Mouse (Mus musculus) stomach, embryonic 14.5 days (tissue): ENCODE data around the gene Itsn1. TPM values are rescaled to one million over a fixed set of nuclear protein-coding genes. Genes with fewer than 3 reads are reported as not detected.

Source experiments
- ATAC-seq: fragments of 200-750 bp; cut with Nextera tagmentation; 2 replicates; pipeline ENCODE4 v1.8.0; 2017; ENCODE audit warnings: low read depth, moderate TSS enrichment; ENCODE audit not compliant: insufficient number of reproducible peaks, insufficient read depth, low FRiP score
- H3K27ac ChIP-seq: fragments of 300-500 bp; sonication (generic); 2 replicates; pipeline ENCODE4 v1.5.1; 2014; ENCODE audit warnings: mild to moderate bottlenecking, low read length, moderate library complexity, mixed read lengths
- H3K27me3 ChIP-seq: fragments of 300-500 bp; sonication (generic); 2 replicates; pipeline ENCODE4 v1.6.1; 2014; ENCODE audit warnings: low read length, control low read depth, mixed read lengths; ENCODE audit not compliant: control insufficient read depth, insufficient read depth
- H3K36me3 ChIP-seq: fragments of 300-500 bp; sonication (generic); 2 replicates; pipeline ENCODE4 v1.6.1; 2014; ENCODE audit warnings: mild to moderate bottlenecking, control low read depth, low read length, moderate library complexity, mixed read lengths; ENCODE audit not compliant: control insufficient read depth, insufficient read depth
- H3K4me1 ChIP-seq: fragments of 300-500 bp; sonication (generic); 2 replicates; pipeline ENCODE4 v1.6.1; 2014; ENCODE audit warnings: low read length, control low read depth, mixed read lengths; ENCODE audit not compliant: control insufficient read depth, insufficient read depth
- H3K4me2 ChIP-seq: fragments of 300-500 bp; sonication (generic); replicated peaks from 2 replicates; pipeline ENCODE4 v1.6.1; 2014; ENCODE audit warnings: low read depth, low read length, control low read depth
- H3K4me3 ChIP-seq: fragments of 300-500 bp; sonication (generic); 2 replicates; pipeline ENCODE4 v1.5.1; 2014; ENCODE audit warnings: low read depth, low read length, control low read depth
- H3K9ac ChIP-seq: fragments of 300-500 bp; sonication (generic); replicated peaks from 2 replicates; pipeline ENCODE4 v1.6.1; 2014; ENCODE audit warnings: low read depth, mild to moderate bottlenecking, control low read depth, low read length, moderate library complexity, mixed read lengths
- H3K9me3 ChIP-seq: fragments of 300-500 bp; sonication (generic); 2 replicates; pipeline ENCODE4 v1.6.1; 2016; ENCODE audit warnings: low read depth, low read length, control low read depth; ENCODE audit not compliant: control insufficient read depth
- WGBS: fragments of 180-500 bp; shearing (Covaris S2); extraction: QIAGEN DNeasy Blood & Tissue Kit; methylation state at CpG from one replicate; pipeline ENCODE4 v1.1.7; 2014; 5-methylcytosine and 5-hydroxymethylcytosine counted together
- polyA plus RNA-seq: library from polyadenylated mRNA; unstranded; fragments of >200 nt; fragmentation: Nextera tagmentation; extraction: Ambion mirVana; gene quantifications from 2 replicates; pipeline ENCODE4 v1.2.1, GENCODE M21; 2014

Gene Itsn1
- polyA plus RNA-seq, 1 experiment from 2014 or later, result 26.4 TPM

- ATAC-seq, result no peak
- no peaks in the 10 kb centered on the region for H3K4me1 ChIP-seq
- no peaks in the 10 kb centered on the region for H3K9me3 ChIP-seq
- no peak overlapping the region for H3K4me2 ChIP-seq
- peaks cover 10% of the 10 kb centered on the region; the same call in 1 of the 2 replicates for H3K36me3 ChIP-seq
- H3K9ac ChIP-seq, result no peak overlapping the region
- 78% methylated on average over 18 of the region's 18 CpGs for WGBS
- no peak overlapping the region for H3K27ac ChIP-seq
- no peaks in the 10 kb centered on the region for H3K27me3 ChIP-seq
- no peak overlapping the region for H3K4me3 ChIP-seq
Measured at GRCm38 (mm10) chr16:91836592-91837557, 107.8 kb downstream of the Itsn1 start.

DNA sequence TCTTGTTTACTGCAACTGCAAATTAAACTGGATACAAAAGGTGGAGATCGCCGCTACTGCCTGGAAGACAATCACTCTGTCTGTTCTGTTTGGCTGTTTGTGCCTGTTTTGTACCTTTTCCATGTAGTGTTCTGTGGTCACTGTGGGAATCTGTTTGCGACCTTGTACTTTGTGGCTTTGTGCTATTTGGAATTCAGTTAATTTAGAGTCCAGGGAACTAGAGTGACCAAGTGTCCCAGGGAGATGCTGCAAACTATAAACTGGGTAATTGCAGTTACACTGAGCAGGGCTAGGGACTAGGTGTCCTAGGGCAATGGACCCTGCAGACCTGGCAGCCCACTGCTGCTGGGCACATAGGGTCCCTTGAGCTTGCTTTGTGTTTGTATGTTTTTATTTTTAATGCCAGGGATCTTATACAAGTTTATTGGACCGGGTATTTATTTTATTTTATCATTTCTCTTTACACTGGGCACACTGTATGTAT is 108.5 kb downstream of the Itsn1 start:
- H3K27me3 ChIP-seq, result no peaks in the 10 kb centered on the region
- H3K9ac ChIP-seq, result no peak overlapping the region
- H3K9me3 ChIP-seq, result no peaks in the 10 kb centered on the region
- H3K4me3 ChIP-seq, result no peak overlapping the region
- H3K36me3 ChIP-seq, result peaks cover 10% of the 10 kb centered on the region; the same call in 1 of the 2 replicates
- WGBS, result 93% methylated on average over 4 of the region's 4 CpGs
- ATAC-seq, result no peak
- no peaks in the 10 kb centered on the region for H3K4me1 ChIP-seq
- no peak overlapping the region for H3K27ac ChIP-seq
- no peak overlapping the region for H3K4me2 ChIP-seq

DNA sequence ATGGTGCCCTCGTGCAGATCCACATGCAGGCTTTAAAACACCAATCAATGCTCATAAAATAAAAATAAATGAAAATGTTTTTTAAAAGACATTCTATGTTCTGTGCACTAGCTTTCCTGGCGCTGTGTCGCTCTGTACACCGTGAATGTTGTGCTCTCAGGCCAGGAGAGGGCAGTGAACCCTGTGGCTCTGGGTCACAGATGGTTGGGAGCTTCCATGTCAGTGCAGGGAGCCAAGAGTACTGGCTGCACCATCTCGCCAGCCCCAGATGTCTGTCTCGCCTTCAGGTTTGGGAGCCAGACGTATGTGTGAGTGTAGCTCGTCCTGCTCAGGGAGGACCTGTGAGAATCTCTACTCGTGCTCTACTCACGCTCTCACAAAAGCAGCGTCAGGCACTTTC is 109.7 kb downstream of the Itsn1 start:
- no peak overlapping the region for H3K4me2 ChIP-seq
- 75% methylated on average over 11 of the region's 11 CpGs for WGBS
- no peak overlapping the region for H3K9ac ChIP-seq
- no peaks in the 10 kb centered on the region for H3K4me1 ChIP-seq
- no peaks in the 10 kb centered on the region for H3K9me3 ChIP-seq
- no peak for ATAC-seq
- H3K36me3 ChIP-seq, result peaks cover 10% of the 10 kb centered on the region; the same call in 1 of the 2 replicates
- no peaks in the 10 kb centered on the region for H3K27me3 ChIP-seq
- H3K27ac ChIP-seq, result no peak overlapping the region
- H3K4me3 ChIP-seq, result no peak overlapping the region

DNA sequence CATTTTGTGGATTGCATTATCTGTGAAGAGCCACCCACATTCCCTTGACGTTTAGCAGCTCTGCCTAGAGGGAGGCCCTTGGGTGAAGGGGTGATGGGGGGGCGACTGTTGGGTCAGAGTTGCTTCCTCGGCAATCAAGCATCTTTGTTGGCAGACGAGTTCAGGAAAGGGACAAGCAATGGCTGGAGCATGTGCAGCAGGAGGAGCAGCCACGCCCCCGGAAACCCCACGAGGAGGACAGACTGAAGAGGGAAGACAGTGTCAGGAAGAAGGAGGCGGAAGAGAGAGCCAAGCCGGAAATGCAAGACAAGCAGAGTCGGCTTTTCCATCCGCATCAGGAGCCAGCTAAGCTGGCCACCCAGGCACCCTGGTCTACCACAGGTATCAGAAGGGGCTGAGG is 110.4 kb downstream of the Itsn1 start:
- WGBS, result 43% methylated on average over 11 of the region's 11 CpGs
- H3K9ac ChIP-seq, result no peak overlapping the region
- H3K36me3 ChIP-seq, result peaks cover 10% of the 10 kb centered on the region; the same call in 1 of the 2 replicates
- no peaks in the 10 kb centered on the region for H3K27me3 ChIP-seq
- no peak overlapping the region for H3K4me3 ChIP-seq
- H3K4me1 ChIP-seq, result no peaks in the 10 kb centered on the region
- no peaks in the 10 kb centered on the region for H3K9me3 ChIP-seq
- H3K4me2 ChIP-seq, result no peak overlapping the region
- no peak for ATAC-seq
- no peak overlapping the region for H3K27ac ChIP-seq

- Histone ChIP-seq H3K36me3 (peaks cover 10% of the 10 kb centered on the region; the same call in 1 of the 2 replicates), H3K9ac (no peak overlapping the region), H3K9me3 (no peaks in the 10 kb centered on the region), H3K27ac (no peak overlapping the region), H3K4me1 (no peaks in the 10 kb centered on the region), H3K4me3 (no peak overlapping the region), H3K4me2 (no peak overlapping the region), H3K27me3 (no peaks in the 10 kb centered on the region)
- no peak for ATAC-seq
- 73% methylated on average over 14 of the region's 14 CpGs for WGBS
Measured at GRCm38 (mm10) chr16:91841026-91841630, 112.0 kb downstream of the Itsn1 start.

- Histone ChIP-seq H3K4me2 (no peak overlapping the region), H3K4me3 (no peak overlapping the region), H3K36me3 (peaks cover 15% of the 10 kb centered on the region), H3K9me3 (no peaks in the 10 kb centered on the region), H3K9ac (no peak overlapping the region), H3K4me1 (no peaks in the 10 kb centered on the region), H3K27me3 (no peaks in the 10 kb centered on the region), H3K27ac (no peak overlapping the region)
- 33% methylated on average over 10 of the region's 10 CpGs for WGBS
- ATAC-seq, result no peak
Measured at GRCm38 (mm10) chr16:91846089-91846741, 117.1 kb downstream of the Itsn1 start.

DNA sequence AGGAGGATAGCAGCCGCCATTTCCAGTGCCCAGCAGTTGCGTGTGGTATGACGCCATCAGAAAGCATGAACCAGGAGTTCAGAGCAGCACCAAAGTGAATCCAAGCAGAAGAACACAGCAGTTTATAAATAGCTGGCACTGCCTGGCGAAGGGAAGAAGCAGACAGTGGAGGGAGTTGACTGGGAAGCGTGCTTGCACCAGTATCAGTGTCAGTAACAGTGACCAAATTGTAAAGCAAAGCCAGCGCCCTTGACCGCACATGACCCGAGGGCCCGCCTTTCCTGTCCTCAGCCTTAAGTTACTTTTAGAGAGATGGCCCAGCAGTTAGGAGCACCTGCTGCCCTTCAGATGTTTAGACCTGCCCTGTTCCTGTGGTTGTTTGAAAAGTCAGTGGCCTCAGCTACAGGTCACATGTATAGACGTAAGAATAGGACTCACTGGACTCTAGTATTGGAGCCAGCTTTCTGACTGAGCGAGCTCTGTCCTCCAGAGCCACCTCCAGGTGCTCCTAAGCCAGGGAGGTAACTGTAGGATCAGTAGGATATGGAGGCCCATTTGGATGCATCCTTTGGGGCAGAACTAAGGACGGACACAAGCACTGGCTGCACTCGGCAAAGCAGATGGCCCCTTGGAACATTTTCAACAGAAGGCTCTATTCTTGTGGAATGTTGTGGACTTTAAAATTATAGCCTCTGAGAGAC is 118.6 kb downstream of the Itsn1 start:
- Histone ChIP-seq H3K9ac (no peak overlapping the region), H3K27me3 (no peaks in the 10 kb centered on the region), H3K4me3 (no peak overlapping the region), H3K36me3 (peaks cover 20% of the 10 kb centered on the region), H3K27ac (no peak overlapping the region), H3K4me2 (no peak overlapping the region), H3K9me3 (no peaks in the 10 kb centered on the region), H3K4me1 (no peaks in the 10 kb centered on the region)
- WGBS, result 90% methylated on average over 13 of the region's 13 CpGs
- no peak for ATAC-seq

GRCm38 (mm10) chr16:91848505-91848904 is 119.4 kb downstream of the Itsn1 start:
- 96% methylated on average over 9 of the region's 9 CpGs for WGBS
- no peak overlapping the region for H3K27ac ChIP-seq
- no peak overlapping the region for H3K4me2 ChIP-seq
- no peak overlapping the region for H3K4me3 ChIP-seq
- no peaks in the 10 kb centered on the region for H3K4me1 ChIP-seq
- H3K9ac ChIP-seq, result no peak overlapping the region
- H3K27me3 ChIP-seq, result no peaks in the 10 kb centered on the region
- no peaks in the 10 kb centered on the region for H3K9me3 ChIP-seq
- no peak for ATAC-seq
- H3K36me3 ChIP-seq, result peaks cover 20% of the 10 kb centered on the region
